Mouse (Mus musculus) intestine, embryonic 16.5 days (tissue): ENCODE measurements around the gene Helz. TPM values are rescaled to one million over a fixed set of nuclear protein-coding genes. Genes with fewer than 3 reads are reported as not detected.
A peak's percentile ranks its signal among the peaks of the same experiment; 100 is the strongest.

Experiments used
- ATAC-seq: fragments of 200-750 bp; cut with Nextera tagmentation; 2 replicates; pipeline ENCODE4 v1.8.0; 2017; ENCODE audit warnings: moderate TSS enrichment, moderate library complexity
- H3K27ac ChIP-seq: fragments of 300-500 bp; sonication (generic); 2 replicates; pipeline ENCODE4 v1.5.1; 2014; ENCODE audit warnings: mild to moderate bottlenecking, low read length
- H3K27me3 ChIP-seq: fragments of 300-500 bp; sonication (generic); replicated peaks from 2 replicates; pipeline ENCODE4 v1.6.1; 2014; ENCODE audit warnings: low read length, control low read depth, mixed read lengths; ENCODE audit not compliant: control insufficient read depth, insufficient read depth
- H3K36me3 ChIP-seq: fragments of 300-500 bp; sonication (generic); 2 replicates; pipeline ENCODE4 v1.6.1; 2014; ENCODE audit warnings: low read length, control low read depth; ENCODE audit not compliant: control insufficient read depth, insufficient read depth
- H3K4me1 ChIP-seq: fragments of 300-500 bp; sonication (generic); 2 replicates; pipeline ENCODE4 v1.6.1; 2014; ENCODE audit warnings: low read length, control low read depth, mixed read lengths; ENCODE audit not compliant: control insufficient read depth, insufficient read depth
- H3K4me2 ChIP-seq: fragments of 300-500 bp; sonication (generic); 2 replicates; pipeline ENCODE4 v1.6.1; 2014; ENCODE audit warnings: low read depth, low read length, control low read depth
- H3K4me3 ChIP-seq: fragments of 300-500 bp; sonication (generic); 2 replicates; pipeline ENCODE4 v1.5.1; 2014; ENCODE audit warnings: mild to moderate bottlenecking, low read length
- H3K9ac ChIP-seq: fragments of 300-500 bp; sonication (generic); 2 replicates; pipeline ENCODE4 v1.6.1; 2014; ENCODE audit warnings: low read depth, low read length
- H3K9me3 ChIP-seq: fragments of 300-500 bp; sonication (generic); 2 replicates; pipeline ENCODE4 v1.6.1; 2016; ENCODE audit warnings: low read length, control low read depth; ENCODE audit not compliant: control insufficient read depth
- WGBS: fragments of 180-500 bp; shearing (Covaris S2); extraction: QIAGEN DNeasy Blood & Tissue Kit; methylation state at CpG from one replicate; pipeline ENCODE4 v1.1.7; 2014; 5-methylcytosine and 5-hydroxymethylcytosine counted together
- polyA plus RNA-seq: library from polyadenylated mRNA; unstranded; fragments of >200 nt; fragmentation: Nextera tagmentation; extraction: Ambion mirVana; gene quantifications from 2 replicates; pipeline ENCODE4 v1.2.1, GENCODE M21; 2015

The Helz gene
- polyA plus RNA-seq, 1 experiment from 2014 or later, result 12.8 TPM

DNA sequence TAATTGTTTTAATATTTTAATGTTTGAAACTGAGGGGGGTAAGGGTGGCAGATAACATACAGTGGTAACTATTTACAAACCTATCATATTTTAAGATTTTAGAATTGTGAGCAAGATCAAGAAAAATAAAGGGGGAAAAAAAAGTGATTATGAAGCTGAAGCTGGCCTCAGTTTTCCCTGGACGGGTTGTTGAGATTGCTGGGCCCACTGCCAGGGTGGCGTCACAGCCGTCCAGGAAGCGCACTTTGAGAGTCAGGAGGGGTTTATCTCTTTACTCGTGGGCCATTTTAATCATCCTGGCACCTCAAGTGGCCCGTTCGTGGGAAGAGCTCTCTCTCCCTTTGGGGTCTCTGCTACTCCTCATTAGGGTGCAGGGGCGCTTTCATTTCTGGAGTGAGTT lies 143.8 kb downstream of the Helz start:
- no peak overlapping the region for H3K9ac ChIP-seq
- no peak overlapping the region for H3K27ac ChIP-seq
- no peak for ATAC-seq
- no peaks in the 10 kb centered on the region for H3K4me1 ChIP-seq
- no peaks in the 10 kb centered on the region for H3K9me3 ChIP-seq
- H3K4me3 ChIP-seq, result no peak overlapping the region
- no peak overlapping the region for H3K4me2 ChIP-seq
- 60% methylated on average over 8 of the region's 8 CpGs for WGBS
- H3K36me3 ChIP-seq, result no peaks in the 10 kb centered on the region
- H3K27me3 ChIP-seq, result no peaks in the 10 kb centered on the region

DNA sequence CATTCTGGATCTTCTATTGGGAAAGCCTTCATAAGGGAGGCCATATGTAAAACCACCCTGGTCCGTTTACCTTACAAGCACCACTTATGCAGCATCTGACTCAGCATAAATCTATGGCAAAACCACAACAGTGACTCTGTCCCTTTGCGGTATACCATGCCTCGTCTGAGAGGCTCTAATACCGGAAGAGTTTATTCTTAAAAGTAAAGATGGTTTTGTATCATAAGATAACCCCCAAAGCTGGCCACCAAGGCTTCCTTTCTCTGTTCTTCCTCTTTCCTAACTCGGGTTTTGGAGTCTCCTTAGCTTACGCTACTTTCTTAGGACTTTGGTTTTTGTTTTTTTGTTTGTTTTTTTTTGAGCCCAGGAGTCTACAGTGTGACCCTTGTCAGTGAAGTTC lies 145.6 kb downstream of the Helz start:
- no peaks in the 10 kb centered on the region for H3K36me3 ChIP-seq
- no peak for ATAC-seq
- WGBS, result 80% methylated on average over 6 of the region's 6 CpGs
- no peaks in the 10 kb centered on the region for H3K27me3 ChIP-seq
- H3K4me3 ChIP-seq, result no peak overlapping the region
- no peak overlapping the region for H3K27ac ChIP-seq
- H3K9ac ChIP-seq, result no peak overlapping the region
- H3K4me1 ChIP-seq, result no peaks in the 10 kb centered on the region
- H3K4me2 ChIP-seq, result no peak overlapping the region
- no peaks in the 10 kb centered on the region for H3K9me3 ChIP-seq

DNA sequence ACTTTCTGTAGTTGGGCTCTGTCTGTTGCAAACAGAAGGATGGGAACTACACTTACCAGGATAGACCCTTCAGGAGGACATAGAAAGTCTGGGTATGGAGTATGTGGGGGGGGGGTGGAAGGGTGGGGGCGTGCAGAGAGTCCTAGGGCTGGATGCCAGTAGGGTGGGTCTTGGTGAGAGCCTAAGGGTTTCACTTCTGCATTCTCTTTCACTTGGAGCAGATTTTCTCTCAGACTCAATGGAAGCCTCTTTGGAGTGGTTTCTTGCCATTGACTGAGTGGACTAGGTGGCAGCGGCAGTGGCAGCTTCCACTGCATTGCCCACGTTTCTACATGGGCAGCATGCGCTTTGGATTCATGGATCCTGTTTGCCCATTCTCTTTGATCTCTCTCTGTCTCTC lies 152.2 kb downstream of the Helz start:
- Histone ChIP-seq H3K27ac (no peak overlapping the region), H3K9me3 (no peaks in the 10 kb centered on the region), H3K4me2 (no peak overlapping the region), H3K27me3 (no peaks in the 10 kb centered on the region), H3K4me1 (no peaks in the 10 kb centered on the region), H3K4me3 (no peak overlapping the region), H3K9ac (no peak overlapping the region), H3K36me3 (no peaks in the 10 kb centered on the region)
- no peak for ATAC-seq
- WGBS, result 92% methylated on average over 4 of the region's 4 CpGs

DNA sequence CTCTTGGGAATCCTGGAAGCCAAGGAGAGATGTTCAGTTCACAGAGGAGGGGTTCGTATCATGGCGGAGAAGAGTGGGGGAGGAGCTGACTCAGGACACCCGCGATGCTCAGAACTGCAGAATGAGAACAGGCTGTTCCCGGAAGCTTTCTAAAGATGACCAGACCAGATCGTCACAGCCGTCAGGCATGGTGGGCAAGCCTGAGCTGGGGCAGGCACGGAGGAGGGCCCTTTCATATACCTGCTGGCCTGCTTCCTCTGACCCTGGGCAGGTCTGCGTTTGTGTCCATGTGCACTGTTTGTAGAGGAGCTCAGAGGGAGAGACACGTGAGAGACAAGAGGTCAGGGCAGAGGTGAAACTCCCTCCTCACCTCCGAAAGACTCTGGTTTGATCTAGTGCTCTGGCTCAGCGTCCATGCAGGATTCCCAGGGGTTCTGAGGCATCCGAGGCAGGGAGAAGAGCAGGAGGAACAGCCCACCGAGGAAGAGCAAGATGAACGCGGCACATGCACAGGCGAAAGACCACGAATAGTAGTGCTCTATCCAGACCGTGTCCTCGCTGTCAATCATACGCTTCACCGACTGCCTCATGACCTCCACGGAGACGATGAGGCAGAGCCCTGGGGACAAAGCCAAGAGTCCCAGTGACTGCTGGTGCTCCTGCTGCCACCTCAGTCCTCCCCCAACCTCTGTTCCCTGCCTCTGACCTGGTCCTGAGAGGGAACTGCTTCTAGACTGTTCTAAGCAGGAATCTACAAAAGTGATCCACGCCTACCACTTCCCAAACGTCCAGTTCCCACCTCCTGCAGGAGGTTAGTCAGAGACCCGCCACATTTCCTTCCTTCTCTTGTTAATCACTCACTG lies 155.8 kb downstream of the Helz start:
- 43% methylated on average over 27 of the region's 27 CpGs for WGBS
- Histone ChIP-seq H3K36me3 (no peaks in the 10 kb centered on the region), H3K4me3 (no peak overlapping the region), H3K4me1 (no peaks in the 10 kb centered on the region), H3K9ac (0 out of 2 replicates have a peak overlapping the region, but pooled peaks have one; percentile 12), H3K4me2 (peak overlapping the region; percentile 11; the same call in 1 of the 2 replicates), H3K9me3 (no peaks in the 10 kb centered on the region), H3K27ac (no peak overlapping the region), H3K27me3 (no peaks in the 10 kb centered on the region)
- ATAC-seq, result no peak

DNA sequence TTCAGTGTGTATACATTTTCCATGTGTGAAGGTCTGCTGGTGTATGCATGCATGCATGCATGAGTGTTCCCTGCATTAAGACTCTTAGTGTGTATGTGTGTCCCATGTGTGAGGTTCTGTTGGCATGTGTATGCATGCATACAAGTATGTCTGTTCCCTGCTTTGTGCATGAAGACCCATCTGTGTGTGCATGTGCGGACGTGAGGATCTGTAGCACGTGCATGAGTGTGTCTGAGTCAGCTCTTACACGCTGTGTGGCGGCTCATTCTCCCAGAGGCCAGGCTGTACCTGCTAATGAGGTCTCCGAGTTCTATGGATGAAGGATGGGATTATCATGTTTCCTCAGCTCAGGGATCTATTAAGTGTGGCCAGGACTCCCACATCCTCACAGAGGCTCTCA lies 157.3 kb downstream of the Helz start:
- 66% methylated on average over 6 of the region's 6 CpGs for WGBS
- Histone ChIP-seq H3K4me3 (no peak overlapping the region), H3K9ac (no peak overlapping the region), H3K27me3 (no peaks in the 10 kb centered on the region), H3K9me3 (no peaks in the 10 kb centered on the region), H3K36me3 (no peaks in the 10 kb centered on the region), H3K4me1 (no peaks in the 10 kb centered on the region), H3K27ac (no peak overlapping the region), H3K4me2 (no peak overlapping the region)
- no peak for ATAC-seq

DNA sequence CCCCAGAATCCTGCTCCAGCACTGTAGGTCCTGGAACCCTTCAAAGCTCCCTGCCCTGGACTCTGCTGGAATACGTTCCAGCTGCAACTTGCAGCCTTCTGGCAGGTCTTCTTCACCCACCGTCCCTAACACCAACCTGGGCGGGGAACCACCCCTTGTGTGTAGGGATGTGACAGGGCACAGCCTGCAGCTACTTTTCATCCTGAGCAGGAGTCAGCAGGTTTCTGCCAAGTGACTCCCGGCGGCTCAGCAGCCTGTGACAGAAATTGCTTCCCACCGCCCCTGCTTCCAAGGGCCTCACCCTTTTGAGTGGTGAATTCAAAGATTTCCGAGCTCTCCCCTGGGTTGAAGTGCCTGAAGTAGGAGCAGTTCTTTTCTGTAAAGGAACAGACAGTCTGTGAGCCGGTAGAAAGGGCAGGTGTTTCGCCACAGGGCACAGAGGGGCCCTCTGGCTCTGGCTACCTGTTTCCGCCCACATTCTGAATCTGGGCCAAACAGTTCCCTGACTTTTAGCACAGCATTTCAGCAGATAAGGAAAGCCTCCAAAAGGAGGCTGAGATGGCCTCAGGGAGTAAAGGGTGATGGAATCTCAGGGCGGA lies 157.8 kb downstream of the Helz start:
- H3K4me2 ChIP-seq, result no peak overlapping the region
- no peak overlapping the region for H3K27ac ChIP-seq
- H3K4me3 ChIP-seq, result no peak overlapping the region
- WGBS, result 61% methylated on average over 11 of the region's 11 CpGs
- ATAC-seq, result no peak
- no peaks in the 10 kb centered on the region for H3K27me3 ChIP-seq
- no peaks in the 10 kb centered on the region for H3K36me3 ChIP-seq
- H3K9ac ChIP-seq, result no peak overlapping the region
- H3K9me3 ChIP-seq, result no peaks in the 10 kb centered on the region
- no peaks in the 10 kb centered on the region for H3K4me1 ChIP-seq

DNA sequence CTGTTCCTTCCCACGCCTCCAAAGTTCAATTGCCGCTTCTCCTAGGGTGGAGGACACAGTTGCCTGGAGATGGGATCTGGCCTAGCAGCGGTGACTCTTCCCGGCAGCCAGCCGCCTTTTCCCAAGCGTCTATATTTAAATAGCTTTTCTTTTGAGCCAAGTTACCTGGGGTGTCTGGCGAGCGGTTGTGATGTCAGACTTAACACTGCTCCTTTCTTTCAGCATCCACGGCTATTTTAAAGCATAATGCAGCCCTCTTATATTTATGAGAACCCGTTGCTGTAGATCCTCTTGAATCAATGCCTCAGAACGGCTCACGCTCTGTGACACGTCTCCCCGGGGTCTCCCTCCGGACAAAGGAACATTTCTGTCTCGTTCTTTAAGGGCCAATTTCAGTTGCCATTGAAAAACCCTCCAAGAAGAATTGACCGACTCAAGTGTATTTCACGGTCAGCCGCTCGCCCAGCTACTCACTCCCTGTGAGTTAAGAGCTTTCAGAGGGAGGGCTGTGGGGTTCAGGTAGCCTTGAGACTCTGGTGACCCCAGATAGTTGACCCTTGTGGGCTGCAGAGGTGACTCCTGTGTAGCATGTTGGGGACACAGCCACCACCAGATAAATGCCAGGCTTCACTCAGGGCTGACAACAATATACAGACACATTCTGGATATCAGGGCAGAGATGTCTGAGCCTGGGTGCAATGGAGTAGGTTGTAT lies 160.3 kb downstream of the Helz start:
- H3K27ac ChIP-seq, result no peak overlapping the region

DNA sequence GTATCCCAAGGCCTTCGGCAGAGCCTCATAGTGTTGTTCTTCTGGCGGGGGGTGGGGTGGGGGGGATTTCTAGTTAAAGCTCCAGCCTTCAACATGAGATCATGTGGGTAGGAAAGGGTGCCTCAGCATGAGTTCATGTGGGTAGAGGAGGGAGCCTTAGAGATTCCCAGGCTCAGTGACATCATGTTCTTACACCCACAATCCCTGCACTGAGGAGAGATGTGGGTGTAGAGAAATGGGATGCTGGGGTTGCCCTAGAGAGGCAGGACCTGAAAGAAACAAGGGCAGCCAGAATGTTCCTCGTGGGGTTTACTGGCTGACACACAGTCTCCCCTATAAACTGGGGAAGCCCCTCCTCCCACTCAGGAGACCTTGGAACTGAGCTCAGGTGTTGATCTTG lies 162.6 kb downstream of the Helz start:
- Histone ChIP-seq H3K27me3 (no peaks in the 10 kb centered on the region), H3K9ac (no peak overlapping the region), H3K4me2 (no peak overlapping the region), H3K9me3 (no peaks in the 10 kb centered on the region), H3K4me1 (no peaks in the 10 kb centered on the region), H3K27ac (no peak overlapping the region), H3K36me3 (no peaks in the 10 kb centered on the region), H3K4me3 (no peak overlapping the region)
- 49% methylated on average over 3 of the region's 3 CpGs for WGBS
- ATAC-seq, result no peak

More for the DNA sequence above, 160.3 kb downstream of the Helz start:
- H3K4me2 ChIP-seq, result no peak overlapping the region
- no peaks in the 10 kb centered on the region for H3K27me3 ChIP-seq
- H3K9me3 ChIP-seq, result no peaks in the 10 kb centered on the region
- ATAC-seq, result no peak
- no peak overlapping the region for H3K9ac ChIP-seq
- H3K4me1 ChIP-seq, result no peaks in the 10 kb centered on the region
- no peaks in the 10 kb centered on the region for H3K36me3 ChIP-seq
- 75% methylated on average over 20 of the region's 20 CpGs for WGBS
- no peak overlapping the region for H3K4me3 ChIP-seq

DNA sequence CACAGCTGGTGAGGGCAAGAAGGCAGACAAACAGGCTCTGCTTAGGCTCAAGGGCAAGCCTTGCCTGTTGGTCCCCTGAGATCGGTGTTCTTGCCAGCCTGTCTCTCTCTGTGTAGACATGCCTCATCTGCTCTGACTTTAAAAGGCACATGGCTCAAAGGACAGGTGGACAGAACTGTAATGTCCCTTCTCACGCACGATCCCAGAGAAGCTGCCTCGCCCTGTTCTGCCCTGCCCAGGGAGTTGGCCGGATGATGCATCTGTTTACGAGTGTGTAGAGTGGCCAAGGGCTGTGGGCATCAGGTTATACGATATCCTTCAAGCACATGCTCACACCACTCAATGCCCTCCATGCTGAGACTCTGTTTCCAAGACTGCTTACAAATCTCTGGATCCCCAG lies 166.6 kb downstream of the Helz start:
- no peak overlapping the region for H3K9ac ChIP-seq
- no peak overlapping the region for H3K4me3 ChIP-seq
- no peak for ATAC-seq
- no peak overlapping the region for H3K27ac ChIP-seq
- no peaks in the 10 kb centered on the region for H3K4me1 ChIP-seq
- WGBS, result 75% methylated on average over 7 of the region's 7 CpGs
- no peaks in the 10 kb centered on the region for H3K9me3 ChIP-seq
- no peaks in the 10 kb centered on the region for H3K27me3 ChIP-seq
- no peaks in the 10 kb centered on the region for H3K36me3 ChIP-seq
- H3K4me2 ChIP-seq, result no peak overlapping the region
